Mouse (Mus musculus) right cerebral cortex, postnatal 14 days (tissue): ENCODE results near the gene Rhoc.
"Not testable (repeated sequence)": the region's sequence is repeated elsewhere in the genome, so short reads cannot be mapped to it uniquely, and the experiment has no call there.

Experiments used
- DNase-seq: peaks from one replicate; pipeline ENCODE4 v3.0.0; 2022

The Rhoc gene

DNA sequence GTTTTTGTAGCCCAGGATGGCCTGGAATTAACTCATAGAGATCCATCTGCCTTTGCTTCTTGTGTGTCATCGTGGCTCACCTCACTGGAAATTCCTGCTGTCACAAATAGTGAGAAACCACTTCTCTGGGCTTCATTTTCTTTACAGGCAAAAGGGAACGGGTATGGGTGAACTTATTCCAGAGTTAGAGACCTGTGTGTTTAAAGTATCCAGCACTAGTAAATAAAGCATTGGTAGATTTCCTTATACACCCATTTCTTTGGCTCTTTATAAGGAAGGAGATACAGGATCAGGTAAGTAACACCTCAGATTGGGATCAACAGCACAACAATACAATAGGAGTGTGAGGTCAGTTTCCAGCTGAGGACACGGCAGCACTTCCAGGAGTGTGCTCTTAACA lies at the start of gene Rhoc:
Rhoc (plus strand) TSS at position 301 of the 400 bp plus-strand sequence.
- DNase-seq, result no peak

DNA sequence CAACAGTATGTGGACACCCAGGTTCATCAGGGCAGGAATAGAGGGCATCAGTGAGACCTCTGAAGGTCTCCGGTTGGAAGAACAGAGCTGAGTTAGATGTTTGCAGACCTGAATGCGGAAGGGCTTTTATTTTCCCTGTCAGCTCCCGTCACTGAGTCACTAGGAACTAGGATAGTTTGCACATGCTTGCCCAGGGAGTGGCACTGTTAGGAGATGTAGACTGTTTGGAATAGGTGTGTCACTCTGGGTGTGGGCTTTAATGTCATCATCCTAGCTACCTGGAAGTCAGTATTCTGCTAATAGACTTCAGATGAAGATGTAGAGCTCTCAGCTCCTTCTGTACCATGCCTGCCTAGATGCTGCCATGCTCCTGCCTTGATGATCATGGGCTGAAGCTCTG lies 46.2 kb upstream of the Rhoc start:
- no peak for DNase-seq

DNA sequence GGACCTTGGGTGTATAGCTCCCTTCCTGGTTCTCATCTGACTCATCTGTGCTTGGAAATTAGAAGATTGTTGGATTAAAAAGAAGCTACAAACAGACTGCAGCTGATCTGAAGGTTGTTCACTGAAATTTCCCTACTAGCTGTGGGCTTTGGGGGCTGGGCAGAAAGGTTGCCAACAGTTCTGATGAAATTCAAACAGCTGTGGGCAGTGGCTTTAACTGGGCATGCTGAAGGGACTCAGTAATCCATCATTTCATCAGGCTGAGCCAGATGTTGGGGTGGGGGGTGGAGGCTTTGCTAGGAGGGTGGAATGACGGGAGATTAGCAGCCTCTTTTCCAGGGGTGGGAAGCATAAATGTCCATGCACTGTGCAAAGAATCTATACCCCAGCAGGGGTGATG lies 45.0 kb upstream of the Rhoc start:
- DNase-seq, result no peak

DNA sequence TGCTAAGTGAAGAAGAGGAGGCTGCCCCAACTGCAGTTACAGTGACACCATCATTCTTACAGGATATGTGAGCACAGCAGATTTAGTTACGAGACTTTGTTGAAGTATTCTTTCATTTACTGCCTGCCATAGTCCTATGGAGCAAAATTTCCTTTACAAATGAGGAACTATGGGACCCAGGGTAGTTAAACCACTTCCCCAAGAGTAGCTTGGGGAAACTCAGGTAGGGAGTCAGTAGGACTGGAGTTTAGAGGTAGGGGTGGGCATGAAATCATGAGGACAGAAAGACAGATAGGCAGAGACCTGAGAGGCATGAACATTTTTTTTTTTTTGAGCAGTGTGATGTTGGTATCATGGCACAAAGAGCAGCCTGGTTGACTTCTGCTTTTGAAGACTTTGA lies 44.3 kb upstream of the Rhoc start:
- DNase-seq, result no peak

DNA sequence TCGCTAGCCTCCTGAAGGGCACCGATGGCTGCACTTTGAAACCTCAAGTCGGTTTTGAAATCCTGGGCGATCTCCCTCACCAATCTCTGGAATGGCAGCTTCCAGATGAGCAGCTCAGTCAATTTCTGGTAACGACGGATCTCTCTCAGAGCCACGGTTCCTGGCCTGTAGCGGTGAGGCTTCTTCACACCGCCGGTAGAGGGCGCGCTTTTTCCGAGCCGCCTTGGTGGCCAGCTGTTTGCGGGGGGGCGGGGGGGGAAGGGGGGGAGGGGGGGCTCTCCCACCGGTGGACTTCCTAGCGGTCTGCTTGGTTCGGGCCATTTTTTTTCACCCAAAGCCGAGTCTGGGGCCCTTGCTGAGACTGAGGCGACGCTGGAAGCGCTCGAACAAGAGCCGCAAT lies 35.3 kb upstream of the Rhoc start:
- peak; percentile 28 for DNase-seq

DNA sequence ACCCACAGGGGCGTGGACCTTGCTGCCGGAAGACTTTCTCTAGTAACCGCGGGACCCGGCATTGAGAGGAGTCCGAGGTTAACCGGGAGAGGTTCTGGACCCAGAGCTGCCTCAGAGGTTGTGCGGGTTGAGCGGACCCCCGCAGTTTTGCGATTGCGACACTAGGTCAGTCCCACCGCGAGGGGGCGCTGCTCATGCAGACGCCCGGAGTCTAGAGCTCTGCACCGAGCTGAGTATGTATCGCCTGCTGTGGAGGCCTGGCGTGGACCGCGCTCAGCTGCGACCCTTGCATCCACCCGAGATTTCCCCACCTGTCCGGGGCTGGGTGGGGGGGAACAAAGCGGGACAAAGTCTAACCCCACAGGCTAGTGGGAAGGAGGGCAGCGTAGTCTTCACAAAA lies 29.8 kb upstream of the Rhoc start:
- peak; percentile 77 for DNase-seq

DNA sequence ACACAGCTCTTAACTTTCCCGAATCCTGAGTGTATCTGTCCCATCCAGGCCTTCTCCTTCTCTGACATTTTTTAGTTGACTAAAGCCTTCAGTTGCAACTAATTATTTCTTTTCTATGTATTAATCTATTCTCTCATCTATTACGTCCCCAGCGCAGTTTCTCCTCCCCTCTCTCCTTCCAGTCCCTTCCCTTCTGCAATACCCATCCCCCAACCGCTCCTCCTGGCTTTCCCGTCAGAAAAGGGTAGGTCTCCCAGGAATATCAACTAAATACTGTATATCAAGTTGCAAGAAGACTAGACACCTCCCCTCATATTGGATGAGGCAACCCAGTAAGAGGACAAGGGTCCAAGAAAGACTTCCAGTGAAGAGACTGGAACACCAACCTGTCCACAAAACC lies 29.3 kb upstream of the Rhoc start:
- DNase-seq, result no peak

DNA sequence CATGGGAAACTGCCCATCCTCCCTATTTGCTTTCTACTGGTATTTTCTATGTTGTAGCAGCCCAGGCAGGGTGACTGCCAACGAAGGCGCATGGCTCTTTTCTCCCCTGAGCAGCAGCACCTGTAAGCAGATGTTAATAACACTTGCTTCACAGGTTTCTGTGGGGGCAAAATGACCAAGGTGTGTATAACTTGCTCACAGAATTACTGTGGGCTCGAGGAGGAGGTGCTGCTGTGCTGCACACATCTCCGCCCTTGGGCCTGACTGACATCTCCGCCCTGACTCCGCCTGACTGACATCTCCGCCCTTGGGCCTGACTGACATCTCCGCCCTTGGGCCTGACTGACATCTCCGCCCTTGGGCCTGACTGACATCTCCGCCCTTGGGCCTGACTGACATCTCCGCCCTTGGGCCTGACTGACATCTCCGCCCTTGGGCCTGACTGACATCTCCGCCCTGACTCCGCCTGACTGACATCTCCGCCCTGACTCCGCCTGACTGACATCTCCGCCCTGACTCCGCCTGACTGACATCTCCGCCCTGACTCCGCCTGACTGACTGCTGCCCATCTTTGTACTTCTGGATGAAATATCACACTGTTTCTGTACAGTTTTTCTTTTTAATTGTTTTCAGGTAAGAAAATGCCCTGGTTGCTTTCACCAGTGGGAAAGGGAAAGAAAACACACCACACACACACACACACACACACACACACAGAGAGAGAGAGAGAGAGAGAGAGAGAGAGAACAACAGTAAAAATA lies 25.9 kb upstream of the Rhoc start:
- DNase-seq, result not testable (repeated sequence)

DNA sequence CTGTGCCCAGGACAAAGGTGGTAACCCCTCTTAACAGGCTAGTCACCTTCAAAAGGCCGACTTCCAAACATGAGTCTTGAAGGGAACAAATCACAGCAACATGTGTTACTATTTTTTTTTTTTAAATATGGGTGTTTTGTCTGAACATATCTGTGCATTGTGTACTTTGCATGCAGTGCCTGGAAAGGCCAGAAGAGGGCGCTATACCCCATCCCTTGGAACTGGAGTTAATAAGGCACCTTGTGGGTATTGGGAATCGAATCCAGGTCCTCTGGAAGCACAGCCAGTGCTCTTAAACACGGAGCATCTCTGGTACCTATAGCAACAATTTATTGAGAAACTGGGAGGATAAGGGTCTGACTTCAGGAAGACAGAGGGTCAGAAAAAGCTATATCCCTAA lies 23.2 kb upstream of the Rhoc start:
- DNase-seq, result no peak

DNA sequence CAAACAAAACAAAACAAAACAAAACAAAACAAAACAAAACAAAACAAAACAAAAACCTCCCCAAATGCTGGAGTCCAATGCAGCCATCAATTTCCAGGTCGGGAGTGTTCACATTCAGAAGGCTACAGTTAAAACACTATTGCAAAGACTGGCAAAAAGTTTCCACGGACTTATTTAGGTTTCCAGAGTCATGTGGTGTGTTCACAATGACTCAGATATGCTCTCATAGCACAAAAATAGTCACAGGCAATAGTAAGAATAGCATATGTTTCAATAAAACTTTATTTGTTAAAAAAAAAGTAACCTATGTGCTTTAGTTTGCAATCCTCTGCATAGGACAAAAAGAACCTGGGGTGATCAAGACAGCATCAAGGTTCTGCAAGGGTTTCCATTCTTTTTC lies 21.0 kb upstream of the Rhoc start:
- DNase-seq, result no peak

DNA sequence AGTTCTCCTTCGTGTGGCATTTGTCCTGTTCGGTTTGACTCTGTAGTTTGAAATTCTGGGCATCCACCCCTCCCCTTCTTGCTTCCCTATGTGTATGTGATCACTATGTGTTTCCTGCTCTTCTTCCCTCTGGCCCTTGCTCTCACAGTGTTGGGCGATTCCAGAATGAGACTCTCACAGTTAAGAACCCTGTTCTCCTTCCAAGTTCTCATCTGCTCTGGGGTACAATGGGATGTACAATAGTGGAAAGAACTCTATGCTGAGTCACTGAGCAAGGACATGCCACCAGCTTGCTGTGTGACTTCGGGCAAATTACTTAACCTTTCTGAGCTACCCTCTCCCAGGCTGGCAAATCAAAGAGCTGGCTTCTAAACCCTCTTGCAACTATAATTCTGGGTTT lies 20.5 kb upstream of the Rhoc start:
- DNase-seq, result no peak

DNA sequence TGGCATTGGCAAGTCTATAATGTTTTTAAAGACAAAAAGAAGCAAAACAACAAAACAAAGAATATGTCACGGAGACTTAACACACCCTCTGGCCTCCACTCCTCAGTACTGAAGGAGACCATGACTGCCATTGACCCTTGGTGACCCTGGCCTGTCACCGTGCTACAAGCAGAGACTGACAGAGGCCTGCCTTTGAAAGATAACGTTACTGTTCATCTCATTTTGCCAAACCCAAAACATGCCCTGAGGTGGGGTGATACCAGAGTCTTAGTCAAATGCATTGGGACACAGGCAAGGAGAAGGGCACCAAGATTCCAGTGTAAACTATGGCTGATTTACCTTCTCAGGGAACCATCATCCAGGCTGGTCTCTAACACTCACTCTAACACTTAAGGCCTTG lies 19.0 kb upstream of the Rhoc start:
- no peak for DNase-seq

DNA sequence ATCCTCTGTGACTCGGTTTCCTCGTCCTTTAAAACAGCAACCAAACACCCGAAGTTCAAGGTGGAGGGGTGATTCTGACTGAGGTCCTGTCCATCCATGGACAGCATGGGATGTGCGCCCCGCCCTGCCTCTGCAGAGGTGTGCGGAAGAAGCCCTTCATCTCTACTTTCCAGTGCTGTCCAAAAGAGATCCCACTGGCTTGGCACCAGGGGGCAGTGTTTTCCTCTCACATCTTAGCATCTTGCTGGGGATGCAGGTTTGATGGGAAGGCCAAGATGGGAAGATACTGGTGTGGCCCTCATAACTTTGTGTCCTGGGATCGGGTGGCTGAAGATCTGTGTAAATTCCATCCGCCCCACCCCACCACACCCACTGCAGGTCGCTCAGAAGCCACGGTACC lies 18.1 kb upstream of the Rhoc start:
- peak; percentile 52 for DNase-seq

DNA sequence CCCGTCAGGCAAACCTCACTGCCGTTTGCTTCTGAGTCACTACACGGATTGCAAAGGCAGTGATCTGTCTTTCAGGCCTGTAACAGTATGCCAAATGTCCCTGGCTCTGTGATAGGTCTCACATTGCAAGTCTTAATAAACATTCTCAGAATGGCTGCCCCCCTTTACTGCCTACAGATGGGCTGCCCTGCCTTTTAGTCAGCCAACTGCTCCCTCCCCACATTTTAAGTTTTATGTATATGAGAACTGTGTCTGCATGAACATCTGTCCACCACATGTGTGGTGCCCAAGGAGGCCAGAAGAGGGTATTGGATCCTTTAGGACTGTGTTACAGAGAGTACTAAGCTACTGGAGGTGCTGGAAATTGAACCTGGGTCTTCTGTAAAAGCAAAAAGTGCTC lies 17.3 kb upstream of the Rhoc start:
- DNase-seq, result no peak

DNA sequence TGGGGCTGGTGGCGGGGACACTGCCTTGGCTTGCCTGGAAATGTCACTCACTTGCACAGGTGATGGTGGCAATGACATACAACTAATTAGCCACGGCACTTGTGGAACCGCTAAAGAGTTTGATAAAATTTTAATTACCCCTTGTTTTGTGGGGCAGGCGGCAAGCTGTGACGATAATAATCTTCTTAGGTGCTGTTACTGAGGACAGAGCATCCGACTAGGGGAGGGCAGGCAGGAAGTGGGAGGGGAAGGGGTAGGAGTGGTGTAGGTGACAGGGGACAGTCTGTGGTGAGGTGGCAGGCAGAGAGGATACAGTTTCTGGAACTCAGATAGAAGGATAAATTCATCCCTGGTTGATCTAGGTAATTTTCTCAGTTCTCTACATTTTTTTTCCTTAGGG lies 16.7 kb upstream of the Rhoc start:
- no peak for DNase-seq

DNA sequence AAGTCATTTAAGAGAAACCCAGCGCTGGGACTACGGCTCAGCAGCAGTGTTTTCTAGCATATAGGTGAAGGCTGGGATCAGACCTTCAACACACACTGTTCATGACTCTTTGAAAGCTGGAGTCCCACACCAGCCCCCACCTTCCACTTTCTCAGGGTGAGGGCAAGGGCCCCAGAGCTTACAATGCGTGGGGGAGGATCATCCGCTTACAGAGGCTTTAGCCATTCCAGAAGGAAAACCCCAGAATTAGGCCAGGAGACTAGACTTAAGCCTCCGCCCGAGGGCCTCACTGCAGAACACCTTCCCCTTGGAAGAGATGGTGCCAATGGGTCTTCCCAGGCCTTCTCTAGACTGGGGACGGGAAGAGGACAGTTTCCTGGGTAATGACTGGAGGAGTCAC lies 14.9 kb upstream of the Rhoc start:
- DNase-seq, result no peak

DNA sequence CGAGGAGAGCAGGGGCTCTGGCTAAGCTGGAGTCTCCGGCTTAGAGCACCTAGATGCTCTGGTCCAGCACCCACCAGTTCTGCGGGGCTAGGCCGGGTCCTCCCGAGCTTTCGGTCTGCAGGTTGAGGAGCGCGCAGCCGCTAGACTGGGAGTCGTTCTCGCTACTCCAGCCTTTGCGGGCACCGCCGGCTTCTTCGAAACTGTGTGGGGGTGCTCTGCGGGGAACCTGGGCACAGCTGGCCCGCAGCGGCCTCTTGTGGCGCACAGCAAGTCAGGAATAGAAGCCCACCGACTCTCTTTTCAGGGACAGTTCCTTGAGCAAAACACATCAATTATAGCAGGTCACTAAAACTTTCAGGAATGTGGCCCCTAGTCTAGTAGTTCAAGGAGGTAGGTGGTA lies 10.8 kb upstream of the Rhoc start:
- peak; percentile 41 for DNase-seq

DNA sequence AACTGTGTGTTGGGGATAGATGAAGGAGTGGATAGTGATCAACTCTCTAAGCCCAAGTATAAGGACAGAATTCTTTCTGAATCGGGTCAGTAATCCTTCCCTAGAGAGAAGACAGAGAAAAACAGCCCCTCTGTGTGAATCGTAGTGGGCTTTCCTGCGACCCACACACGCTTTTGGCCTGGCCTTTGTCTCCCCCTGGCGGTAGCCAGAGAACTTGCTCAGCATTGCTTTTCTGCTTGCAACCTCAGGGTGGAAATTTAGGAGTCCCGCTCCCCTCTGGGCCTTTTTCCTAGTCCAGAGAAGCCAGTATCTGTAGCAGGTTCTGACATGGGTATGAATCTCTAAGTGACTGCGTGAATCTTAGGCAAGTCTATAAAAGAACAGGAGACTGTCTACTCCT lies 8.2 kb upstream of the Rhoc start:
- peak; percentile 59 for DNase-seq

DNA sequence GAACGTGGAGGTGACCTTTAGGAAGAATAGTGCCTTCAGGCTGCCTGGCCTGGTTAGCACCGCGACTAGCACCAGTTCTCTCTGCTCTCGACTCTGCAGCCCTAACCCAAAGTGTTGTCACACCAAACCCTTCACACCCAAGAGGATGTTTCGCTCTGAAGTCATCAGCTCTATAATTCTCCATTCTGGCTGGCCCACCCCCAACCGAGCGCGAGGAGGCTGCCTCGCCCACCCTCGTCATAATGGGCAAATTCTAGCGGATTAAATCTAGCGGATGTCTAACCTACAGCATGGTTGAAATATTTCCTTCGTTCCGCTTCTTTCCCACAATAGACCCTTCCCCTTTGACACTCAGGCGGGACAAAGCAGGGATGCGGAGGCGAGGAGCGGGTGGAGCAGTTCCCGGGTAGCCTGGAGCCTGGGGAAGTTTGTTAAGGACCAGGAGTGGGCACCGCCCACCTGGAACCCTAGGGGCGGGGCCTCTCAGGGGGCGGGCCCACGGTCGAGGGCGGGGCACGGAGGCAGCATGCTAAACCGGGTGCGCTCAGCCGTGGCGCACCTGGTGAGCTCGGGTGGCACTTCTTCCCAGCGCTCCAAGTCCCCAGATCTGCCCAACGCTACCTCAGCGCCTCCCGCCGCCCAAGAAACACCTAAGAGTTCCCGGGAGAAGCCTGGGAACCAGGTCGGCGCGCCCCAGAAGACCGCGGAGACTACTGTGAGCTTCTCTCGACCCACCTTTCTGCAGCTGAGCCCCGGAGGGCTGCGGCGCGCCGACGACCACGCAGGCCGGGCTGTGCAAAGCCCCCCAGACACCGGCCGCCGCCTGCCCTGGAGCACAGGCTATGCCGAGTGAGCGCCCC lies 7.4 kb upstream of the Rhoc start, which contains the start of gene Ppm1j:
Ppm1j (plus strand) TSS at position 496 of the 860 bp plus-strand sequence.
- peak; percentile 25 for DNase-seq

DNA sequence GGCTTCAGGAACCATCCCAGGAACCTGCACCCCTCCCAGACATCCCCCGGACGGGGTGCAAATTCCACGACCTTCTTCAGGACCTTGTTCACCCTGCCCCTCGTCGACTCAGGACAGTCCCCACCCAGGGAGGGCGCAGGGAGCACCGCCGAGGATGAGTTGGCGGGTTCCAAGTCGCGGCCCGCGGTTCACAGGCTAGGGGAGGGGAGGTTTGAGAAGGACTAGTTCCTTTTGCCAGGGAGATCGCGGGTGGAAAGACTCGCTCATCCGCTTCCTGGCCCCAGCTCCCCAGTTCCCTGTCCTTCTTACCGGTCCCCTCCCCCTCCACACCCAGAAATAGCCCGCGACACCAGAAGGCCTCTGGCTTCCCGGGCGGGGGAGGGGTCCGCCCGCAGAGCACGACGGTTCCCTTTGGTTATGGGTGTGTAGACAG lies 6.7 kb upstream of the Rhoc start, which contains the start of gene Fam19a3:
Fam19a3 (minus strand) TSS at position 370 of the 433 bp plus-strand sequence.
- DNase-seq, result no peak

DNA sequence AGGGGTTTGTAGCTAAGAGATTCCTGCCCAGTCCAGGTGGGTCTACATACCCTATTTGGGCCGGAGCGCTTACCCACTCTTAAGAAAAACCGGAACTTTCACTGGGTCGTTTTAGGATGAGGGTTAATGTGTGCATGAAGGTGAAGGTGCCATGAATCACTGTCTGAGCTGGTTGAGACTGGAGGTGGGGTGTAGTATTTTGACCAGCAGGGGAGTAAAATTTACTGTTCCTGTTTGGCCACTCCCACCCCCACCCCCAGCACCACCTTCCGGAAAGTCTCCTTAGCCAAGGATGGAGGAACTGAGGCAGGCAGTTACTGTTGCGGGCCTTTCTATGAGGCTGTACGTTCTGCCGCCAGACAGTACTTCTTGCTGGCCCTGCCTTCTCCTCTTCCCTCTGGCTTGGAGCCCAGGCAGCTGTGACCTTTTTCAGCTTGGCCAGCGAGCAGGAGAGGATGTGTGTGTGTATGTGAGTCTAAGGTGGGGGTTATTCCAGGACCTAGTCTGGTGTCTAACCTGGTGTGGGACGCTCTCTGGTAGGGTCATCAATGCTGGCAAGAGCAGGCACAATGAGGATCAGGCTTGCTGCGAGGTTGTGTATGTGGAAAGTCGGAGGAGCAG lies 6.0 kb upstream of the Rhoc start:
- no peak for DNase-seq

DNA sequence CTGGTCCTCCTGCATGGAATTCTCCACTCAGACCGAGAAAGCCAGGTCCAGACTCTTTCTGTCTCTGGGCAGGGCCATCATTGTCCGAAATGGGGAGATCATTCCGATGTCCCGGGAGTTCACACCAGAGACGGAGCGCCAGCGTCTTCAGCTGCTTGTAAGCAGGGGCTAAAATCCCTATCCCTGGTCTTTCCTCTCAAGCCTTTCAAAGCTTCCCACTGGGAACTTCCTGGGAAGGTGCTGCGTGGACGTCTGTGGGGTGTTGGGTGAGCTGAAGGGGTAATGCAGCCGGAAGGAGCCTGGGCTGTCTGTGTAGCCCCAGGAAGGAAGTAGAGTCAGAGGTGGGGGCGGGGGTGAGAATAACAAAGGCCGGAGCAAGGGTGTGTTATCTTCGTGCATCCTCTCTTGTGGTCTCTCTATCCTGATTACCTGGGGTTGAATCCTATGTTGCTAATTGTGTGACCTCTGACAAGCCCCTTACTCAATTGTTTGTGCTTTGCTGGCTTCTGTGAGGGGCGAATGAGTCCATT lies 4.1 kb upstream of the Rhoc start:
- no peak for DNase-seq

DNA sequence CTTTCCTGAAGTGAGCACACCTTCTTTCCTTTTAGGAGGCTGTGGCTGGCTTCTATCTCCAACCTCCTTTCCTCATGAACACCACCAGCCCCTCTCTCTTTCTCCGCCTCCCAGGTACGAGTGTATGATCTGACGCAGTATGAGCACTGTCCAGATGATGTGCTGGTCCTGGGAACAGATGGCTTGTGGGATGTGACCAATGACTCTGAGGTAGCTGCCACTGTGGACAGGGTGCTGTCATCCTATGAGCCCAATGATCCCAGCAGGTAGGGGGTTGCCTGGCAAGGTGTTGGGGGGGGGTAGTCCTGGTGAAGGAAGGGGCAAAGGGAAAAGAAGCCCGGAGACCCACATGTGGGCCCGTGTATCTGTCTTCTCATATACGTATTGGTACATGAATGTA lies 2.9 kb upstream of the Rhoc start:
- no peak for DNase-seq
